Comparison of ENCODE assay signal across 11 mouse cellular contexts in the genomic region with DNA sequence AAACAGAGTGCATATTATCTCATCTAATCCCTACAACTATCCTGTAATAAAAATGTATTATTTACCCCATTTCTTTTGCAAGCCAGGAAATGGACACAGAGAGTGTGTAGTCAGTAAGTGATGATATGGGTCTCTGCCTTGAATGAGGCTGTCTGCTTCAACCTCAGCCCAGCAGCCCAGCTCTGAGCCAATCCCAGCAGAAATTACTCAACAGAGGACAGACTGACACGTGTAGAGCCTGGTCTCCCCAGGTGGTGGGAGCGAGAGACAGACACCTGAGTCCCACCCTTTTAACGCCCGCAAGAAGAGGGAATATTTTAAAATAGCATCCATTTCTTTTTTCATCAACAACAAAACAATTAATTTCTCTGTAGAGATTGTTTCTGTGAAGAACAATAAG.
DNase-seq lines count a peak whose midpoint lies in the region; ATAC-seq and TF ChIP-seq lines count a peak whose summit lies in the region.
"Had no signal": no experiment of that assay in that cellular context is flagged by ENCODE, and none has a peak within 500 bp of the region (broad histone marks: within the 10 kb centered on the region; RNA-seq: fewer than 3 reads in every experiment).

No protein-coding gene starts in this region.

- H3K4me2 ChIP-seq in kidney, postnatal 0 days (ENCODE audit: low read length) = peak overlapping the region; percentile 56; the same call in 1 of the 2 replicates
- peak overlapping the region; percentile 53 for H3K4me2 ChIP-seq in embryonic facial prominence, embryonic 15.5 days (replicated peaks)
- H3K4me2 ChIP-seq in hindbrain, embryonic 16.5 days (ENCODE audit: low read length) = peak overlapping the region; percentile 55
- peak overlapping the region; percentile 59 for H3K4me2 ChIP-seq in midbrain, embryonic 16.5 days (ENCODE audit: low read length)

- no peak overlapping the region for H3K4me3 ChIP-seq in kidney, postnatal 0 days (replicated peaks; ENCODE audit: low read depth, low read length)
- H3K4me3 ChIP-seq in embryonic facial prominence, embryonic 15.5 days (replicated peaks) = no peak overlapping the region
- H3K4me3 ChIP-seq in hindbrain, embryonic 16.5 days (ENCODE audit: low read length) = peak overlapping the region; percentile 24; the same call in 1 of the 2 replicates
- H3K4me3 ChIP-seq in midbrain, embryonic 16.5 days (ENCODE audit: low read depth, low read length) = peak overlapping the region; percentile 16
- H3K4me3 ChIP-seq: liver, embryonic 15.5 days had no signal

- H3K9ac ChIP-seq in kidney, postnatal 0 days (ENCODE audit: low read depth, low read length) = no peak overlapping the region
- no peak overlapping the region; the same call in 1 of the 2 replicates for H3K9ac ChIP-seq in embryonic facial prominence, embryonic 15.5 days
- peak overlapping the region; percentile 50; the same call in 1 of the 2 replicates for H3K9ac ChIP-seq in hindbrain, embryonic 16.5 days (ENCODE audit: low read depth, low read length)
- H3K9ac ChIP-seq in midbrain, embryonic 16.5 days (ENCODE audit: low read depth, low read length) = 0 out of 2 replicates have a peak overlapping the region, but pooled peaks have one; percentile 58
- H3K9ac ChIP-seq: liver, embryonic 15.5 days had no signal

- no peak for DNase-seq in kidney, postnatal 0 days (ENCODE audit: low spot score)
- DNase-seq in kidney, postnatal 36 days = no peak
- no peak for DNase-seq in spleen, postnatal 36 days (ENCODE audit: low spot score in 2 of 2)
- no peak for DNase-seq in thymus, postnatal 4 days
- no peak for DNase-seq in spleen, adult 18-20 months
- DNase-seq: cerebellum, adult 9-10 months; kidney, adult 11 months had no signal

- no peaks in the 10 kb centered on the region; the same call in 1 of the 2 replicates for H3K4me1 ChIP-seq in kidney, postnatal 0 days (replicated peaks; ENCODE audit: insufficient read depth, low read length)
- peaks cover 16% of the 10 kb centered on the region for H3K4me1 ChIP-seq in embryonic facial prominence, embryonic 15.5 days
- H3K4me1 ChIP-seq in hindbrain, embryonic 16.5 days (ENCODE audit: control insufficient read depth, insufficient read depth, low read depth, low read length) = peaks cover 9% of the 10 kb centered on the region
- peaks cover 10% of the 10 kb centered on the region for H3K4me1 ChIP-seq in midbrain, embryonic 16.5 days (ENCODE audit: control insufficient read depth, insufficient read depth, low read length)
- H3K4me1 ChIP-seq: liver, embryonic 15.5 days had no signal

- WGBS in kidney, postnatal 0 days = 29% methylated on average over 4 of the region's 4 CpGs
- WGBS in embryonic facial prominence, embryonic 15.5 days = 31% methylated on average over 4 of the region's 4 CpGs
- 11% methylated on average over 4 of the region's 4 CpGs for WGBS in hindbrain, embryonic 16.5 days
- WGBS in midbrain, embryonic 16.5 days = 23% methylated on average over 4 of the region's 4 CpGs

- no peaks in the 10 kb centered on the region for H3K9me3 ChIP-seq in kidney, postnatal 0 days (replicated peaks; ENCODE audit: low read length)
- H3K9me3 ChIP-seq in embryonic facial prominence, embryonic 15.5 days (replicated peaks) = no peaks in the 10 kb centered on the region
- no peaks in the 10 kb centered on the region for H3K9me3 ChIP-seq in hindbrain, embryonic 16.5 days (ENCODE audit: control insufficient read depth, low read length)
- H3K9me3 ChIP-seq in midbrain, embryonic 16.5 days (replicated peaks; ENCODE audit: control insufficient read depth, low read length, poor library complexity, severe bottlenecking) = no peaks in the 10 kb centered on the region
- H3K9me3 ChIP-seq: liver, embryonic 15.5 days had no signal

- no peaks in the 10 kb centered on the region for H3K27me3 ChIP-seq in kidney, postnatal 0 days (ENCODE audit: insufficient read depth, low read length)
- no peaks in the 10 kb centered on the region for H3K27me3 ChIP-seq in embryonic facial prominence, embryonic 15.5 days
- H3K27me3 ChIP-seq in hindbrain, embryonic 16.5 days (replicated peaks; ENCODE audit: control insufficient read depth, insufficient read depth, low read length) = no peaks in the 10 kb centered on the region
- no peaks in the 10 kb centered on the region for H3K27me3 ChIP-seq in midbrain, embryonic 16.5 days (ENCODE audit: control insufficient read depth, insufficient read depth, low read depth, low read length)
- H3K27me3 ChIP-seq: liver, embryonic 15.5 days had no signal

- H3K27ac ChIP-seq in kidney, postnatal 0 days = no peak overlapping the region
- no peak overlapping the region for H3K27ac ChIP-seq in embryonic facial prominence, embryonic 15.5 days (replicated peaks)
- no peak overlapping the region for H3K27ac ChIP-seq in hindbrain, embryonic 16.5 days (ENCODE audit: low read depth, low read length)
- no peak overlapping the region for H3K27ac ChIP-seq in midbrain, embryonic 16.5 days (ENCODE audit: low read length)
- H3K27ac ChIP-seq: liver, embryonic 15.5 days had no signal

- no peak for TF ChIP-seq CTCF in kidney, postnatal 0 days (IDR thresholded peaks at IDR 0.05; ENCODE audit: low read depth)

- no peaks in the 10 kb centered on the region for H3K36me3 ChIP-seq in kidney, postnatal 0 days (ENCODE audit: insufficient read depth, low read length)
- H3K36me3 ChIP-seq in embryonic facial prominence, embryonic 15.5 days = no peaks in the 10 kb centered on the region
- H3K36me3 ChIP-seq in hindbrain, embryonic 16.5 days (ENCODE audit: control insufficient read depth, insufficient read depth, low read length) = no peaks in the 10 kb centered on the region
- H3K36me3 ChIP-seq in midbrain, embryonic 16.5 days (ENCODE audit: control insufficient read depth, insufficient read depth, low read length) = no peaks in the 10 kb centered on the region
- H3K36me3 ChIP-seq: liver, embryonic 15.5 days had no signal

- no peak for ATAC-seq in kidney, postnatal 0 days (replicated peaks; ENCODE audit: low FRiP score, low read depth)
- no peak for ATAC-seq in embryonic facial prominence, embryonic 15.5 days (ENCODE audit: insufficient number of reproducible peaks, low FRiP score, low TSS enrichment, low read depth)
- no peak for ATAC-seq in hindbrain, embryonic 16.5 days
- ATAC-seq in midbrain, embryonic 16.5 days = peak; percentile 59

Comparison
In these comparisons a context has a peak if more than half of its experiments do, and no peak if none do; other contexts are left out.
1. H3K4me3 ChIP-seq: peak in hindbrain, embryonic 16.5 days (single experiment) and midbrain, embryonic 16.5 days (single experiment); none in kidney, postnatal 0 days (single experiment) and embryonic facial prominence, embryonic 15.5 days (single experiment).
2. H3K9ac ChIP-seq: peak in hindbrain, embryonic 16.5 days (single experiment) and midbrain, embryonic 16.5 days (single experiment); none in kidney, postnatal 0 days (single experiment) and embryonic facial prominence, embryonic 15.5 days (single experiment).
3. Peak in every context shown above with its lines, with median percentiles within 50 percentile points of each other: H3K4me2 ChIP-seq.